Mouse (Mus musculus): ENCODE data around the gene Rad1.

- TF ChIP-seq CTCF (IDR thresholded peaks at IDR 0.05; ENCODE audit: low read depth, low read length) = no peak
- TF ChIP-seq POLR2AphosphoS5 (IDR thresholded peaks at IDR 0.05; ENCODE audit: insufficient replicate concordance, low read depth, low read length) = no peak
Observed at GRCm38 (mm10) chr15:10447102-10447501, 38.7 kb upstream of the Rad1 start.

Data from G1E (cell line).